Mouse (Mus musculus) bone marrow, adult 2 months (tissue): ENCODE measurements at regions not wholly inside any gene's neighbourhood (a gene's known extent, or its start where the extent isn't known, plus 50 kb on each side); places are given as distances from the start of the nearest gene placed in this dataset.
A peak's percentile ranks its signal among the peaks of the same experiment; 100 is the strongest.

ENCODE experiments used
- H3K27ac ChIP-seq: fragments of 200-500 bp; 2 replicates; pipeline ENCODE4 v1.5.1; 2012; ENCODE audit warnings: low read depth, mild to moderate bottlenecking, control low read depth, inconsistent platforms, low read length; ENCODE audit not compliant: control insufficient read depth, poor library complexity, insufficient read depth
- H3K4me1 ChIP-seq: fragments of 200-500 bp; 2 replicates; pipeline ENCODE4 v1.6.1; 2011; ENCODE audit warnings: low read length; ENCODE audit not compliant: control insufficient read depth, insufficient read depth
- H3K4me3 ChIP-seq: fragments of 200-500 bp; replicated peaks from 2 replicates; pipeline ENCODE3; 2011; ENCODE audit warnings: mild to moderate bottlenecking, low read depth, low read length, control low read depth; ENCODE audit not compliant: control insufficient read depth
- CTCF ChIP-seq: fragments of 200-500 bp; IDR thresholded peaks from 2 replicates; pipeline ENCODE4 v1.5.1; 2011; ENCODE audit warnings: low read length, control low read depth; ENCODE audit not compliant: control insufficient read depth, insufficient read depth
- POLR2A ChIP-seq: fragments of 200-500 bp; IDR thresholded peaks from 2 replicates; pipeline ENCODE4 v1.6.1; 2011; ENCODE audit warnings: low read depth, mild to moderate bottlenecking, control low read depth, low read length, borderline replicate concordance; ENCODE audit not compliant: control insufficient read depth
- WGBS: fragments of 180-500 bp; shearing (Covaris S2); methylation state at CpG from one replicate; pipeline ENCODE4 v1.1.7; 2018; 5-methylcytosine and 5-hydroxymethylcytosine counted together

DNA sequence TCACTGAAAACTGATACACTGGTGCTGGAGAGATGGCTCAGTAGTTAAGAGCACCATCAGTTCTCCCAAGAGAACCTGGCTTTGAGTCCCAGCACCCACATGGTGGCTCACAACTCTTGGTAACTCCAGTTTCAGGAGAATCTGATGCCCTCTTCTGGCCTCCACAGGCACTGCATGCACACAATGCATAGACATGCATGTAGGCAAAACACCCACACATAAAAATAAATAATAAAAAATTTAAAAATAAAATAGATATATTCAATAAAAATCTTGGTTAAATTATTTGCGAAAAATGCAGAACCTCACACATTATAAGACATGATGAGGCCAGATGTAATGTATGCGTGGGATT is 123.4 kb upstream of the Ccnd2 start:
- WGBS = 89% methylated on average over 2 of the region's 2 CpGs
- Histone ChIP-seq H3K27ac (no peak overlapping the region), H3K4me3 (no peak overlapping the region), H3K4me1 (no peaks in the 10 kb centered on the region)
- no peak for TF ChIP-seq CTCF

DNA sequence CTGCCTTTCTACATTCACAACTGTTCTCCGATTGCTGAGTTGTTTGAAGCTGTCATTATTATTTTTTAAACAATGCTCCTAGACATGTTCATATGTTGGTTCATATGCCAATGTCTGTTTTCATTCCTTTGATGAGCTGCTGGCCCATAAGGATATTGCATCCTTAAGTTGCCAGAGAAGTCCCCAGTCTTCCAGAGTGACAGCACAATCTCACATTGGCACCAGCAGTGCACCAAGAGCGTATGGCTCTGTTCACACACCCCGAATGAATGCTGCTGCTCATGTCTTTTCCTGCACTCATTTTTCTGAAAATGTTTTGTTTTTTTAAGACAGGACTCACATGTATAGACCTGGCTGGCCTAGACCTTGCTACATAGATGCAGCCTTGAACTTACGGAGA is 124.4 kb upstream of the Ccnd2 start:
- H3K4me3 ChIP-seq = no peak overlapping the region
- TF ChIP-seq POLR2A (no peak), CTCF (no peak)
- H3K27ac ChIP-seq = no peak overlapping the region
- WGBS = 86% methylated on average over 4 of the region's 4 CpGs
- no peaks in the 10 kb centered on the region for H3K4me1 ChIP-seq

DNA sequence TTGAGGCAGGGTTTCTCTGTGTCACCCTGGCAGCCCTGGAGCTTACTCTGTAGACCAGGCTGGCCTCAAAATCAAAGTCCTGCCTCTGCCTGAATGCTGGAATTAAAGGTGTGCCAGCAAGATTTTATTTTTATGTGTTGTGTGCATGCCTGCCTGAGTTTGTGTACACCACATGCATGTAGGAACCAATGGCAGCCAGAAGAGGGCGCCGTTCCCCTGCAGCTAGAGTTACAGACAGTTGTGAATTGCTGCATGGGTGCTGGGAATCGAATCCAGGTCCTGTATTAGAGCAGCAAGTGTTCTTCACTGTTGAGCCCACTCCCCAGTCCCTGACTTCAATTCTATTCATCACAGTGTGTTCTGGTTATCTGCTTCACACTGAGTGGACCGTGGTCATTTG is 126.4 kb upstream of the Ccnd2 start:
- no peak overlapping the region for H3K4me3 ChIP-seq
- H3K4me1 ChIP-seq = no peaks in the 10 kb centered on the region
- WGBS = 67% methylated on average over 4 of the region's 4 CpGs
- no peak overlapping the region for H3K27ac ChIP-seq
- TF ChIP-seq CTCF = peak; percentile 29; the same call in 1 of the 2 replicates
- TF ChIP-seq POLR2A = no peak

DNA sequence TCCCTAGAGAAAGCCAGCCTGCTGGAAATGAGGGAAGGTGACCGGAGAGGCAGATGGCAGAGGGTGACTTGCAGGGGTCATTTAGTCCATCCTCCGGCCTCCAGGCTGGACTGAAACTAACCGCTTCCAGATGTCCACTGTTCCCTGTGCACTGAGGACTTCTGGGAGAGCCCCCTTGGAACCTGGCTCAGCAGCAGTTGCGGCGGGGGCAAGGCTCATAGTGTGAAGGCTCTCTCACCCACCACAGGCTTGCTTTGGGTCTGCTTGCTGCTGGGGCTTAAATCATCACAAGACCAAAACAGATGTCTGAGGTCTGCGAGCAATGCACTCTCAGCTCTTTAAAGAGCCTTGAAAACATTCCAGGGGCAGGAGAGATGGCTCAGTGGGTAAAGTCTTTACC is 132.2 kb upstream of the Ccnd2 start:
- Histone ChIP-seq H3K4me3 (no peak overlapping the region), H3K4me1 (no peaks in the 10 kb centered on the region), H3K27ac (no peak overlapping the region)
- 84% methylated on average over 6 of the region's 6 CpGs for WGBS
- no peak for TF ChIP-seq POLR2A

DNA sequence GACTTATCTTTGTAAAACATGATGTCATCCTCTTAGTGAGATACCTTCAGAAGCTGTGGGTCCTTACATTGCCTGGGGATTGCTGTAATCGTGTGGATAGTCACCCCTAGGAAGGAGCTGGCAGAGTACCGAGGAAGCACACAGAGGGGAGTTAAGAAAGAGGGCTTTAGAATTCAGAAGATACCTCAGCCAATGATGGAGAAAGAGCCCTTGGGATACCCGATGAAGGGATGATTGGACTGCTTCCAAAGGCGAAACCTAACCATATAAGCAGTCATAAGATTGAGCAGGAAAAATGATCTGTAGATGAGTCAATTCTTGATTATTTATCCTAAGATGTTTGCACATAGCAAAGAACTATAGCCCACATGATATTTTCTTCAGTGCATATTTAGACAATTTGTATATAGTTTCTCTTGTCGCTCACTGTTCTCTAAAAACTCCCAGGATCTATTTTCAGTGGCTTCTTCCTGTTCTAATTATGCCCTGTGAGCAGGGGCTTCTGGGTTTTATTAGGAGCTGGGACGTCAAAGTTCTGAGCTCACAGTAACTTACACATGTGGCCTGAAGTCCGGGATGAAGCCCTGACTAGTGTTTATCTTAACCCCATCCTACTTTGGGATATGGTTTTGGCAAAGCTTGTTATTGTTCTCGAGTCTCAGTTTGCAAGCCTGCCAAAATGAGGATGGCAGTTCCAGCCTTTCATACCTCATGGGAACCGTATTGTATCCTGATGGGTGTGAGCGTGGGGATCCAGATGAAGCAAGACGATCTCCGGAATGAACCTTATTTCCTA is 134.9 kb upstream of the Ccnd2 start:
- TF ChIP-seq POLR2A (no peak), CTCF (no peak)
- no peak overlapping the region for H3K27ac ChIP-seq
- H3K4me1 ChIP-seq = no peaks in the 10 kb centered on the region
- no peak overlapping the region for H3K4me3 ChIP-seq
- 77% methylated on average over 12 of the region's 12 CpGs for WGBS

DNA sequence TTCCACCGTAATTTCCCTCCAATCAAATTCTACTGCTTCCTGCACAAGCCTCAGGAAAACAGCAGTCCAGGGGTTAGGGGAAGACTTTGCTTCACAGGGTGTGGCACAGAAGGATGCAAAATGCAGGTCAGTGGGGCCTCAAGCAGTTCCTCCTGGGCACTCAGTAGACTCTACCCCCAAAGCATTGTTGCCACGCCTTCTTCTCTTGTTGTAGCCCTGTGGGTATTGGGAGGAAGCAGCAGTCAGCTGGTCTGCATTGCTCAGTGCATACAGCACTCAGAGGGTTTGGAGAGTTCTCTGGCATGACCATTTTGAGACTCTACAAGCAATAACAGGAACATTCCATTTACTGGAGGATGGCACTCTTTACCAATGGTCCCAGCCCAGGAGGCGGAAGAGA is 137.0 kb upstream of the Ccnd2 start:
- H3K27ac ChIP-seq = no peak overlapping the region
- no peak for TF ChIP-seq CTCF
- no peaks in the 10 kb centered on the region for H3K4me1 ChIP-seq
- no peak overlapping the region for H3K4me3 ChIP-seq
- 48% methylated on average over 3 of the region's 3 CpGs for WGBS

DNA sequence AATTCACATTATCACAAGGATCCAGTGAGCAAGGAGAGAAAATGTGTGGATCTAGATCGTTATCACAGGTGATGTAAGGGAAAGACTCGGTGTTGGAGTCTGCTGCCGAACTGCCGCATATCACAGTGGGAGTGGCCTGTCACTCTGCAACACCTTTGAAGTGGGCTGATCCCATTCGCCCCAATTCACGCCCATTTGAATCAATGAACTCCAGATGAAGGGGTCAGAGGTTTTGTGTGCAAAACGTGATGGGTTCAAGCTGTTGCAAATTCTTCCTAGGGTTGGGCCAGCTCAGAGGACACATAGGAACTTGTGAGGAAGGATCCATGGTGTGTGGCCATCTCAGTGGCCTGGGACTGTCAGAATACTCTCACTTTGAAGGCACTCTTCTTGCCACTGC is 139.9 kb upstream of the Ccnd2 start:
- 75% methylated on average over 7 of the region's 7 CpGs for WGBS
- no peaks in the 10 kb centered on the region for H3K4me1 ChIP-seq
- TF ChIP-seq CTCF (no peak), POLR2A (no peak)
- H3K4me3 ChIP-seq = no peak overlapping the region
- no peak overlapping the region for H3K27ac ChIP-seq

DNA sequence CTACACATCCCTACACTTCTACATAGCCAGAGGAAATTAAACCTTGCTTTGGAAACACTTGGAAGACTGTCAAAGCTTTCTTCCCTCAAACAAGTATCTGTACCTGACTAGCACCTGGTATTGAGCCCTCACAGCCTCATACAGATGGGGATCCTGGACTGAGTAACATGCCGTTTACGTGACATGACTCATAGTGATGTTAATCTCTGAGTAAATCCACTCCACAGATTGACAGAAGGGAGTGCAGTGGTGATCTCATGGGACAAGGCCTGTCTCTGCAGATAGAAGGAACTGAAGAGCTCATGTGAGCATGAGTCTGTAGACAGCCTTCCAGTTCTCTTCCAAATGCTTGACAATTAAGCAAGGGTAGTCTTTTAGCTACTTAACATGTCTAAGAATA is 141.8 kb upstream of the Ccnd2 start:
- no peak for TF ChIP-seq CTCF
- WGBS = 82% methylated on average over 2 of the region's 2 CpGs
- no peak overlapping the region for H3K4me3 ChIP-seq
- no peak overlapping the region for H3K27ac ChIP-seq
- H3K4me1 ChIP-seq = no peaks in the 10 kb centered on the region

DNA sequence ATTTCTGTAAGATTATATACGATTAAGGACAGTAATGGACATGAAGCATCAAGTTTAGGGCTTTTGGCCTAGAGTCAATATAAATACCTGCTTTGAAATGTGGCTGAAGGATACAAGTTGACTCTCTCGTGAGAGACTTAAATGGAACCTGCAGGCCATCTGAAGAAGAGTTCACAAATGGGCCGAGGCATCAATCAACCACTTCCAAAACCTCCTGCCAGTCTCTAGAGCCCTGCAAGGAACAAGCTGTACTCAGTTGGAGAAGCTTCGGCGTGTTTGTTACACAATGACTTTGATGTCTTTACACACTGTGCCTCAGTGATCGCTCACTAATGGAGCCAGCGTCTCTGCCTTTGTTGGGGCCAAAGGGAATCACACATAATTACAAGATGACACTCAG is 146.1 kb upstream of the Ccnd2 start:
- TF ChIP-seq CTCF (no peak), POLR2A (no peak)
- Histone ChIP-seq H3K4me1 (no peaks in the 10 kb centered on the region), H3K4me3 (no peak overlapping the region), H3K27ac (no peak overlapping the region)
- WGBS = 84% methylated on average over 7 of the region's 7 CpGs
